Comparison of ENCODE assay signal across 31 mouse cellular contexts in the genomic region with DNA sequence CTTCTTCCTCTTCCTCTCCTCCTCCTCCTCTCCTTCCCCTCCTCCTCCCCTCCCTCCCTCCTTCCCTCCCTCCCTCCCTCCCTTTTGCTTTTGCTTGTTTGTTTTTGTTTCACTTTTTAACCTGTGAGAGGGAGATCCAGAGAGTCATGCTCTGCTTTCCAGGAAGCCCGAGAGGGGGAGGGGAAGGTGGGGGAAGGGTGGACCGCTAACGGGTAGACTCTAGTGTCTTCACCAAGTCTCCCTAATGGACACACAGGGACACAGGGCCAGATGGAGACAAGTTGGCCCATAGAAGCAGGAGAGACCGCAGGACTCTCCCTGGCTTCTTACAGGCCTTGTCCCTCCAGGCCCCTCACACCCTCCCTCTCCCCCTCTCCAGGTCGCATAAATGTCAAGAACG. TPM values are rescaled to one million over a fixed set of nuclear protein-coding genes. Genes with fewer than 3 reads are reported as not detected.
"Had no signal": no experiment of that assay in that cellular context is flagged by ENCODE, and none has a peak within 500 bp of the region (broad histone marks: within the 10 kb centered on the region; RNA-seq: fewer than 3 reads in every experiment).

No protein-coding gene starts in this region.

- DNase-seq: gastrocnemius, postnatal 14 days; gastrocnemius, postnatal 36 days; heart, adult 11 months; heart, adult 2 months; heart, postnatal 14 days; heart, postnatal 36 days; kidney, adult 11 months; kidney, adult 2 months; kidney, postnatal 14 days; layer of hippocampus, adult 9-11 months; layer of hippocampus, postnatal 36 days; liver; liver, embryonic 13.5 days had no signal

- H3K36me3 ChIP-seq: heart, embryonic 13.5 days; heart, embryonic 15.5 days; hindbrain, embryonic 13.5 days; hindbrain, embryonic 15.5 days; limb, embryonic 10.5 days; limb, embryonic 12.5 days; liver, embryonic 13.5 days had no signal

- H3K27me3 ChIP-seq: hindbrain, embryonic 13.5 days; hindbrain, embryonic 15.5 days; limb, embryonic 12.5 days; liver, embryonic 13.5 days had no signal

- ATAC-seq: hindbrain, postnatal 0 days had no signal

- H3K4me1 ChIP-seq: heart, embryonic 13.5 days; heart, embryonic 15.5 days; hindbrain, embryonic 13.5 days; hindbrain, embryonic 15.5 days; liver, embryonic 13.5 days had no signal

- H3K27ac ChIP-seq: heart, adult 2 months; heart, embryonic 13.5 days; heart, embryonic 15.5 days; hindbrain, embryonic 13.5 days; hindbrain, embryonic 15.5 days; hindbrain, postnatal 0 days; limb, embryonic 10.5 days; limb, embryonic 12.5 days; liver, embryonic 13.5 days had no signal

- H3K4me3 ChIP-seq: heart, adult 2 months; heart, embryonic 13.5 days; heart, embryonic 15.5 days; hindbrain, embryonic 13.5 days; hindbrain, embryonic 15.5 days; limb, embryonic 10.5 days; limb, embryonic 12.5 days; liver, embryonic 13.5 days had no signal

RNA-seq across cellular contexts. Expression of a gene that starts 2.0 kb away (rescaled TPM):
- polyA plus RNA-seq: frontal cortex, adult 2 months; heart, adult 2 months; heart, embryonic 11.5 days; heart, embryonic 13.5 days; heart, postnatal 0 days; hindbrain, embryonic 11.5 days; hindbrain, embryonic 13.5 days; hindbrain, embryonic 15.5 days; hindbrain, postnatal 0 days; intestine, embryonic 14.5 days; intestine, embryonic 16.5 days; kidney, adult 2 months; kidney, embryonic 14.5 days; kidney, embryonic 16.5 days; large intestine, adult 2 months; limb, embryonic 10.5 days; limb, embryonic 12.5 days; limb, embryonic 14.5 days; liver, embryonic 11.5 days; liver, embryonic 13.5 days had no signal
